Mouse (Mus musculus): ENCODE measurements around the gene Tmem209. TPM values are rescaled to one million over a fixed set of nuclear protein-coding genes. Genes with fewer than 3 reads are reported as not detected.
A peak's percentile ranks its signal among the peaks of the same experiment; 100 is the strongest.

The Tmem209 gene
- polyA plus RNA-seq, 1 experiment, result 45.9 TPM

DNA sequence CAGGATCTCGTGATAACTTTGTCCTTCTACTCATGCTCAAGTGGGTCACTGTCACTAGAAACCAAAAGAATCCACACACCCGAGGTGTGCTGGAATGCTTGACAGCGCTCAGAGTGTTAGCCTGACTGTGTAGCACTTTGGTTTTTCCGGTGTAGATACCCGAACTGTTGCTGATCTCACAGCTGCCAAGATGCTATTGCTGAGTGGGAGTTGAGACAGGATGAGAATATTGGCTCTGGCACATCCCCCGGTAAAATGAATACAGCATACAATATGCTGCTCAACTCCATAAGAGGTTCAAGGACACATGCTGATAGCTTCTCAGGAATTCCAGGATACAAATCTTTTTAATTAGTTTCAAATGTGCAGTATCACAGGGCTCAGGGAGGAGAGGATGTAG is 19.2 kb upstream of the Tmem209 start:
- no peak for TF ChIP-seq POLR2A (IDR thresholded peaks at IDR 0.05; ENCODE audit: borderline replicate concordance, extremely low read depth, insufficient read depth, insufficient read length, poor library complexity, severe bottlenecking)
- no peak for TF ChIP-seq CTCF (IDR thresholded peaks at IDR 0.05; ENCODE audit: borderline replicate concordance, extremely low read depth, insufficient read depth, insufficient read length)
- peak; percentile 26 for DNase-seq (ENCODE audit: low read depth)

DNA sequence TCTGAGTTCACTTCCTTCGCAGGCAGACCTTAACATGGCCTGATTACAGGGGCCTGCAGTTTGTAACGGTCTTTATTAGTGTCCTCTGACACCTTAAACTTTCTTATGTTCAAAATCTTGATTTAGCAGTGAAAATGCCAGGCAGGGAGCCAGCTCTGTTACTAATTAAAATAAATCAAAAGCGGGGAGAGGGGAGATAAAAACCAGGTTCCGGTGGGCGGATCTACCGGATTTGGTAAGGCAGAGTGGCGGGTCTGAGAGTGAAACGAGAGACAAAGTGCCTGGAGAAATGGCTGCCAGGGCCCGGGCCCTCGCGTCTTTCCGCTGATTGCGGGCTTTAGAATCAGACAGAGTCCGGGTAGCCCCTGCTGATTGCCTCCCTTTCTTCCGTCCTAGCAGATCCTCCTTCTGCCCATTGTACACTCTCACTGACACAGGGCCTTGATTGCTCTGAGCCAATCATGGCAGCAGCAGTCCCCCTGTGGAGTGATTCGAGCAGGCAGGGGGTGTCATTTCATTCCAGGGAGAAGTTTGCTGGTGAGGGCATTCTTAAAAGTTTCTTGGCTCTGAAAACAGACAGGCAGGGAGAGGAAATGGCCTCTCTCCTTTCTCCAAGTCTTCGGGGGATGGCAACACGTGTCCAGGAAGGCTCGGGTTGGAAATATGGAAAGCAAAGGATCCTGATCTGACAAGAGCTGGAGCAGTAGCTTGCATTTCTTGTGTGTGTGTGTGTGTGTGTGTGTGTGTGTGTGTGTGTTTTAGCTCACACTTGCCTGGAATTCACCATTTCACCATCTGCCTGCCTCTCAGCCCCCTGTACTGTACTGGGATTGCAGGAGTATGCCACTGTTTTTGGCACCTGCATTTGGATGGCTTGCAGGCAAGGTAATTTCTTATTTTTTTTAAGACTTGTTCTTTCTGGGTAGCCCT is 17.3 kb upstream of the Tmem209 start:
- peak; percentile 84 for DNase-seq (ENCODE audit: low read depth)
- TF ChIP-seq POLR2A (IDR thresholded peaks at IDR 0.05; ENCODE audit: borderline replicate concordance, extremely low read depth, insufficient read depth, insufficient read length, poor library complexity, severe bottlenecking), result no peak
- no peak for TF ChIP-seq CTCF (IDR thresholded peaks at IDR 0.05; ENCODE audit: borderline replicate concordance, extremely low read depth, insufficient read depth, insufficient read length)

DNA sequence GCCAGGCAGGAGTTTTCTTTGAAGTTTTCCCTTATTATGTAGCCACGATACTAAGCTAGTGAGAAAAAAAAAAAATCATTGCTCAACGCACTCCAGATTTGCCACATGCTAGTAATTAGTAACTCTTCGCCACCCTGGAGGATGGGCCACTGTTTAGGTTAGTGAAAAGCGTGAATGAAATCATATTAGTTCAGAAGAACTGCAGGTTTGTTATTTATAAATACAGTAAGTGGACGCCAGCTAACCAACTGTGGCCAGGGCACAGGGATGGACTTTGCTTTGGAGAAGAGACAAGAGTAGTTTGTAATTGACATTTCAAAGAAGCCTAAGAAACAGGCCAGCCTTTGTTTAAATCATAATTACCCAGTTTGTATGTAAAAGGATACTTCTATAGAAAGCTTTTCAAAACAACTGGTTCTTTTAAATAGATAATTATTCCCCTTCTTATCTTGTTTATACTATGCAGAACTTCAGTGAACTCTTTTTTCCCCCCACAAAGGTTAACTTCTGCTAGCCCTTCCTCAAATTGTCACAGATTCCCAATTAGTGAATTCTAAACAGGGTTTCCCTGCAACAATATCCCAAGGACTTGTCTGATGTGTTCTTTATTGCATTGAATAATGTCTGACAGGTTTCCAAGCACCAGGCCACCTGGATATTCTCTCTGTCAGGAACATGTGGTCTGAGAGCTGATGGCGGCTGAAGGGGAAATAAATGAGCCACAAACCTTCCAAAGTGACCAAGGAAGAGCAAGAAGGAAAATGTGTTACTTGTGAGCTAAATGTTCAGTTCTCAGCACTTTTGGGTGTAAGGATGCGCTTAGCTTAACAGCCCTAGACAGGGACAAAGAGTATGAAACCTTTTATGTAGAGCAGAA is 16.1 kb upstream of the Tmem209 start:
- TF ChIP-seq POLR2A (IDR thresholded peaks at IDR 0.05; ENCODE audit: borderline replicate concordance, extremely low read depth, insufficient read depth, insufficient read length, poor library complexity, severe bottlenecking) (no peak), CTCF (IDR thresholded peaks at IDR 0.05; ENCODE audit: borderline replicate concordance, extremely low read depth, insufficient read depth, insufficient read length) (no peak)
- DNase-seq (ENCODE audit: low read depth), result peak; percentile 63

GRCm38 (mm10) chr6:30520400-30520799 is 10.8 kb upstream of the Tmem209 start:
- no peak for DNase-seq (ENCODE audit: low read depth)
- TF ChIP-seq POLR2A (IDR thresholded peaks at IDR 0.05; ENCODE audit: borderline replicate concordance, extremely low read depth, insufficient read depth, insufficient read length, poor library complexity, severe bottlenecking) (no peak), CTCF (IDR thresholded peaks at IDR 0.05; ENCODE audit: borderline replicate concordance, extremely low read depth, insufficient read depth, insufficient read length) (no peak)

DNA sequence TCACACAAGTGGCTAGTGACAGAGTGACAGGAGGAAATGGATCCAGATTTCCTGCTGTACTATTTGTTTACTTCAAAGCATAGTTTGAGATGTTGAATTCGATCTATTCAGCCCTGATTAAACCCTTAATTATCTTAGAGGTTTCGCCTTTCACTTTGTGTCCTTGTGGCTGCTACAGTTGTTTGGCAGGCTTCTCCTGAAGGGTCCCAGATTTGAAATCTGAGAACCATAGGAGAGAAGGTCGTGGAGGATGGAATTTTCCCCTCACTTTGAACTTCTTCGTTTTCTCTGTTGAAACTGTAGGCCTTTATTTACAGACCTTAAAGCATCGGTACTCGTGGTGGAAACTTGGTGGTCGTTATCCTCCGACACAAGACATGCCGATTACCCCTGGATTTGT is 4.7 kb upstream of the Tmem209 start:
- DNase-seq (ENCODE audit: low read depth), result no peak
- TF ChIP-seq CTCF (IDR thresholded peaks at IDR 0.05; ENCODE audit: borderline replicate concordance, extremely low read depth, insufficient read depth, insufficient read length), result no peak
- TF ChIP-seq POLR2A (IDR thresholded peaks at IDR 0.05; ENCODE audit: borderline replicate concordance, extremely low read depth, insufficient read depth, insufficient read length, poor library complexity, severe bottlenecking), result no peak

DNA sequence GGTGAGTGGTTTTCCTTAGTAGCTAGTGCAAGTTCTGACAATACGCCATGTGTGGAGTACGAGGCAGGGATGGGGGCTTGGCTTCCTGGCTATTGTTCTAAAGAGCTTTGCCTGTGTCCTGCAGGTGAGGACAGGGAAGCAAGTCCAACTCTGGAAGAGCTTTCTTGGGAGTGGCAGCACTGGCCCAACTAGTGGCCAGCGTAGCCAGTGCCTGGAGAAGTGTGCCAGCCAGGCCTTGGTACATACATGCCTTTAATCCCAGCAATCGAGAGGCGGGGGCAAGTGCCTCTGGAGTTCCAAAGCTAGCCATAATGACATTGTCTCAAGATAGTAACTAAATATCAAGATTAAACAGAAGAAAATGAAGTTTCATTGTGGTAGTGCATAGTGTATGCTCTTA is 708 bp upstream of the Tmem209 start:
- TF ChIP-seq CTCF (IDR thresholded peaks at IDR 0.05; ENCODE audit: borderline replicate concordance, extremely low read depth, insufficient read depth, insufficient read length), result no peak
- TF ChIP-seq POLR2A (IDR thresholded peaks at IDR 0.05; ENCODE audit: borderline replicate concordance, extremely low read depth, insufficient read depth, insufficient read length, poor library complexity, severe bottlenecking), result no peak
- no peak for DNase-seq (ENCODE audit: low read depth)

DNA sequence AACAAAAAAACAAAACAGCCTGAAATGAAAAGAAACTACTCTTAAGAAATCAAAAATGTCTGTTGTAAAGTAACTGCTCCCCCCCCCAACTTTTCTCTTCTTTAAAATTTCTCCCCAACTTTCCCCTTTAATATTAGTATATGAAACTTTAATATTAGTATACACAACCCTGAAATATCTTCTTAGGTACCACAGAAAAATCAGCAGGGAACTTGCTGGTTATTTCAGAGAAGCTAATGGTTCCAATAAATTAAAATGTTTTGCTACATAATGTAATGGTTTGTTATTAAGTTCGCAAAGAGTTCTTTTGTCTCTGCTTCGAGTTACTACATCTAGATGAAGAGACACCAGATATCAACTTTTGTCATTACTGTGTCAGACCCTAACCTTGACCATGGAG is 759 bp downstream of the Tmem209 start:
- DNase-seq (ENCODE audit: low read depth), result no peak

GRCm38 (mm10) chr6:30499049-30499448 is 10.5 kb downstream of the Tmem209 start:
- TF ChIP-seq POLR2A (IDR thresholded peaks at IDR 0.05; ENCODE audit: borderline replicate concordance, extremely low read depth, insufficient read depth, insufficient read length, poor library complexity, severe bottlenecking) (no peak), CTCF (IDR thresholded peaks at IDR 0.05; ENCODE audit: borderline replicate concordance, extremely low read depth, insufficient read depth, insufficient read length) (no peak)
- DNase-seq (ENCODE audit: low read depth), result no peak

More for the DNA sequence above, 759 bp downstream of the Tmem209 start:
- TF ChIP-seq CTCF (IDR thresholded peaks at IDR 0.05; ENCODE audit: borderline replicate concordance, extremely low read depth, insufficient read depth, insufficient read length) (no peak), POLR2A (IDR thresholded peaks at IDR 0.05; ENCODE audit: borderline replicate concordance, extremely low read depth, insufficient read depth, insufficient read length, poor library complexity, severe bottlenecking) (no peak)

GRCm38 (mm10) chr6:30486504-30486903 is 23.1 kb downstream of the Tmem209 start:
- TF ChIP-seq POLR2A (IDR thresholded peaks at IDR 0.05; ENCODE audit: borderline replicate concordance, extremely low read depth, insufficient read depth, insufficient read length, poor library complexity, severe bottlenecking), result no peak
- no peak for TF ChIP-seq CTCF (IDR thresholded peaks at IDR 0.05; ENCODE audit: borderline replicate concordance, extremely low read depth, insufficient read depth, insufficient read length)

GRCm38 (mm10) chr6:30482908-30483307 is 26.7 kb downstream of the Tmem209 start:
- TF ChIP-seq CTCF (IDR thresholded peaks at IDR 0.05; ENCODE audit: borderline replicate concordance, extremely low read depth, insufficient read depth, insufficient read length) (no peak), POLR2A (IDR thresholded peaks at IDR 0.05; ENCODE audit: borderline replicate concordance, extremely low read depth, insufficient read depth, insufficient read length, poor library complexity, severe bottlenecking) (no peak)
- no peak for DNase-seq (ENCODE audit: low read depth)

More at GRCm38 (mm10) chr6:30486504-30486903, 23.1 kb downstream of the Tmem209 start:
- no peak for DNase-seq (ENCODE audit: low read depth)

DNA sequence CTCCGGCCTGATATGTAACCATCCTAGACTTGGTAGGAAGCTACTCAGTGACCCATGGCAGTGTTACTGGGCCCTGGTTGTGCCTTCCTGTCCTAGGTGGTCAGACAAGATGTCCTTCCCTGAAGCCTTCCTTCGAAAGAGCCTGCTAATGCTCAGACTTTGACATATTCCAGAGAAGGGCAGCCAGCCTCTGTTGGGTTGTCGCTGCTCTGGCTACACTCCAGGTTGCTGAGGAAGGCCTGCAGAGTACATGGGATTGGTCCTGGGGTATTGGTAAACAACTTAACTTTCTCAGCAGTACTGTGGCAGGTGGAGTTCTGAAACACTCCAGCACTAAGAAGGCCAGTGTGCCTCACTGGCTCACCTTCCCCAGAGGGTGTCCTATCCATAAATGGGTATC is 30.2 kb downstream of the Tmem209 start:
- no peak for TF ChIP-seq POLR2A (IDR thresholded peaks at IDR 0.05; ENCODE audit: borderline replicate concordance, extremely low read depth, insufficient read depth, insufficient read length, poor library complexity, severe bottlenecking)
- TF ChIP-seq CTCF (IDR thresholded peaks at IDR 0.05; ENCODE audit: borderline replicate concordance, extremely low read depth, insufficient read depth, insufficient read length), result no peak
- DNase-seq (ENCODE audit: low read depth), result no peak
